Mouse (Mus musculus) ES-E14 (cell line): Measurements from ENCODE around the gene Trmo. TPM values are rescaled to one million over a fixed set of nuclear protein-coding genes. Genes with fewer than 3 reads are reported as not detected.

Source experiments
- DNase-seq: peaks from one replicate; pipeline ENCODE4 v3.0.0-alpha.2; 2013; ENCODE audit warnings: low read depth, low spot score
- H3K27ac ChIP-seq: 2 replicates; pipeline ENCODE4 v1.5.1; 2012; ENCODE audit warnings: low read depth, mild to moderate bottlenecking, low read length, moderate library complexity, mixed read lengths; ENCODE audit not compliant: poor library complexity, insufficient read depth, severe bottlenecking
- H3K36me3 ChIP-seq: 2 replicates; pipeline ENCODE4 v1.6.1; 2012; ENCODE audit warnings: mild to moderate bottlenecking, low read length, moderate library complexity, mixed read lengths; ENCODE audit not compliant: control insufficient read depth, poor library complexity, insufficient read depth, severe bottlenecking
- H3K4me1 ChIP-seq, 2 experiments: fragments of 150-350 bp in 1 of 2; sonication (generic) in 1 of 2; 2 replicates each; pipeline ENCODE4 v1.6.1; 2012; ENCODE audit warnings: low read length in 2 of 2, mild to moderate bottlenecking in 1 of 2, mixed read lengths in 1 of 2; ENCODE audit not compliant: control insufficient read depth in 2 of 2, insufficient read depth in 2 of 2, poor library complexity in 1 of 2
- H3K4me3 ChIP-seq, 2 experiments: fragments of 150-350 bp in 1 of 2; sonication (generic) in 1 of 2; 2 replicates each; pipeline ENCODE4 v1.5.1; 2012; ENCODE audit warnings: low read length in 2 of 2, low read depth in 1 of 2, mild to moderate bottlenecking in 1 of 2, mixed read lengths in 1 of 2; ENCODE audit not compliant: insufficient read depth in 1 of 2, poor library complexity in 1 of 2, severe bottlenecking in 1 of 2
- H3K9ac ChIP-seq: 2 replicates; pipeline ENCODE4 v1.6.1; 2012; ENCODE audit warnings: low read depth, mild to moderate bottlenecking, low read length, mixed read lengths; ENCODE audit not compliant: poor library complexity, insufficient read depth, severe bottlenecking
- H3K9me3 ChIP-seq: fragments of 150-350 bp; sonication (generic); 2 replicates; pipeline ENCODE4 v1.6.1; 2012; ENCODE audit warnings: low read depth, mild to moderate bottlenecking, low read length; ENCODE audit not compliant: control insufficient read depth, insufficient read depth
- CHD2 ChIP-seq: IDR thresholded peaks from 2 replicates; pipeline ENCODE4 v1.6.1; 2014; ENCODE audit warnings: mild to moderate bottlenecking, low read depth, low read length, inconsistent platforms
- HCFC1 ChIP-seq: IDR thresholded peaks from 2 replicates; pipeline ENCODE4 v1.6.1; 2012; ENCODE audit warnings: low read length, inconsistent platforms, borderline replicate concordance; ENCODE audit not compliant: insufficient read depth
- MAFK ChIP-seq: IDR thresholded peaks from 2 replicates; pipeline ENCODE4 v1.6.1; 2014; ENCODE audit warnings: mild to moderate bottlenecking, low read depth, low read length, inconsistent platforms; ENCODE audit not compliant: insufficient read depth
- ZC3H11A ChIP-seq: IDR thresholded peaks from 2 replicates; pipeline ENCODE4 v1.6.1; 2012; ENCODE audit warnings: low read depth, mild to moderate bottlenecking, inconsistent platforms, low read length, borderline replicate concordance
- ZNF384 ChIP-seq: IDR thresholded peaks from 2 replicates; pipeline ENCODE4 v1.6.1; 2012; ENCODE audit warnings: low read depth, low read length, inconsistent platforms
- in situ Hi-C, 2 experiments: fragments of 600-800 bp; cut with MboI; formaldehyde crosslinking; loops; one replicate each; pipeline ENCODE4 v1.15.1; 2025; ENCODE audit warnings: low sequenced_read_pairs in 2 of 2, inconsistent platforms in 1 of 2; ENCODE audit not compliant: unreplicated experiment in 2 of 2
- total RNA-seq: library from RNA; depleted of rRNA; stranded (reverse); fragments of 300-350 nt; gene quantifications from 2 replicates; pipeline ENCODE4 v1.2.3, GENCODE M21; 2012

Trmo gene
- total RNA-seq, 1 experiment: 18.8 TPM

- Histone ChIP-seq H3K9me3 (no peaks in the 10 kb centered on the region), H3K4me3 (peak overlapping the region; percentile 76 to 78), H3K27ac (no peak overlapping the region), H3K36me3 (peaks cover 11% of the 10 kb centered on the region), H3K4me1 (peaks cover 0 to 6% of the 10 kb centered on the region in 2 experiments; a peak in 1 of 4 replicates), H3K9ac (peak overlapping the region; percentile 76)
- TF ChIP-seq MAFK (no peak), ZC3H11A (no peak), HCFC1 (no peak), CHD2 (no peak), ZNF384 (no peak)
- DNase-seq: peak; percentile 89
- in situ Hi-C loops: no loop called here
Observed at GRCm38 (mm10) chr4:46374869-46375368, 14.3 kb downstream of the Trmo start.

GRCm38 (mm10) chr4:46374455-46374854 is 14.8 kb downstream of the Trmo start:
- DNase-seq: peak; percentile 76
- TF ChIP-seq ZNF384 (no peak), MAFK (no peak)
- Histone ChIP-seq H3K27ac (no peak overlapping the region), H3K4me1 (peaks cover 0 to 7% of the 10 kb centered on the region in 2 experiments; a peak in 1 of 4 replicates), H3K36me3 (peaks cover 8% of the 10 kb centered on the region), H3K4me3 (peak overlapping the region; percentile 76 to 78), H3K9ac (peak overlapping the region; percentile 76; the same call in 1 of the 2 replicates), H3K9me3 (no peaks in the 10 kb centered on the region)
- in situ Hi-C loops: no loop called here

- Histone ChIP-seq H3K36me3 (no peaks in the 10 kb centered on the region), H3K27ac (no peak overlapping the region), H3K4me1 (peaks cover 0 to 7% of the 10 kb centered on the region in 2 experiments; a peak in 1 of 4 replicates), H3K9me3 (no peaks in the 10 kb centered on the region), H3K9ac (peak overlapping the region; percentile 70), H3K4me3 (peak overlapping the region; percentile 63 to 68)
- DNase-seq: no peak
- TF ChIP-seq CHD2 (no peak), HCFC1 (no peak), ZNF384 (no peak), ZC3H11A (no peak), MAFK (no peak)
- in situ Hi-C loops: no loop called here
Observed at GRCm38 (mm10) chr4:46371030-46371429, 18.2 kb downstream of the Trmo start.

GRCm38 (mm10) chr4:46370406-46370805 is 18.8 kb downstream of the Trmo start:
- no peak for TF ChIP-seq MAFK
- no peak for TF ChIP-seq CHD2
- TF ChIP-seq ZC3H11A: no peak
- no peak for TF ChIP-seq HCFC1
- TF ChIP-seq ZNF384: no peak
- in situ Hi-C loops: no loop called here
- no peak for DNase-seq
- Histone ChIP-seq H3K27ac (no peak overlapping the region), H3K4me1 (peaks cover 0 to 7% of the 10 kb centered on the region in 2 experiments; a peak in 1 of 4 replicates), H3K9me3 (no peaks in the 10 kb centered on the region), H3K36me3 (no peaks in the 10 kb centered on the region), H3K4me3 (0 out of 4 replicates have a peak overlapping the region, but pooled peaks of 1 of the 2 experiments have one; percentile 6), H3K9ac (no peak overlapping the region)
